Mouse (Mus musculus) lung, embryonic 14.5 days (tissue): ENCODE measurements at regions not wholly inside any gene's neighbourhood (a gene's known extent, or its start where the extent isn't known, plus 50 kb on each side); places are given as distances from the start of the nearest gene placed in this dataset.
A peak's percentile ranks its signal among the peaks of the same experiment; 100 is the strongest.

Experiments
- ATAC-seq: fragments of 200-750 bp; cut with Nextera tagmentation; 2 replicates; pipeline ENCODE4 v1.8.0; 2017; ENCODE audit warnings: mild to moderate bottlenecking, moderate TSS enrichment, moderate library complexity; ENCODE audit not compliant: insufficient read depth
- DNase-seq: peaks from one replicate; pipeline ENCODE4 v3.0.0-alpha.2; 2015
- H3K27ac ChIP-seq: fragments of 300-500 bp; sonication (generic); 2 replicates; pipeline ENCODE4 v1.5.1; 2014; ENCODE audit warnings: low read depth, mild to moderate bottlenecking, moderate library complexity
- H3K27me3 ChIP-seq: fragments of 300-500 bp; sonication (generic); 2 replicates; pipeline ENCODE4 v1.6.1; 2014; ENCODE audit warnings: low read length, control low read depth; ENCODE audit not compliant: insufficient read depth
- H3K36me3 ChIP-seq: fragments of 300-500 bp; sonication (generic); 2 replicates; pipeline ENCODE4 v1.6.1; 2014; ENCODE audit warnings: control low read depth; ENCODE audit not compliant: insufficient read depth
- H3K4me1 ChIP-seq: fragments of 300-500 bp; sonication (generic); 2 replicates; pipeline ENCODE4 v1.6.1; 2014; ENCODE audit warnings: antibody characterized with exemption, control low read depth; ENCODE audit not compliant: insufficient read depth
- H3K4me2 ChIP-seq: fragments of 300-500 bp; sonication (generic); 2 replicates; pipeline ENCODE4 v1.6.1; 2014; ENCODE audit warnings: mild to moderate bottlenecking
- H3K4me3 ChIP-seq: fragments of 300-500 bp; sonication (generic); 2 replicates; pipeline ENCODE4 v1.5.1; 2014; ENCODE audit warnings: low read depth, low read length
- H3K9ac ChIP-seq: fragments of 300-500 bp; sonication (generic); 2 replicates; pipeline ENCODE4 v1.6.1; 2014
- H3K9me3 ChIP-seq: fragments of 300-500 bp; sonication (generic); 2 replicates; pipeline ENCODE4 v1.6.1; 2016; ENCODE audit warnings: low read depth, low read length, control low read depth
- CTCF ChIP-seq: IDR thresholded peaks from 2 replicates; pipeline ENCODE4 v1.5.1; 2016; ENCODE audit warnings: antibody characterized with exemption, low read depth
- WGBS: fragments of 180-500 bp; shearing (Covaris S2); extraction: QIAGEN DNeasy Blood & Tissue Kit; methylation state at CpG from one replicate; pipeline ENCODE4 v1.1.7; 2014; 5-methylcytosine and 5-hydroxymethylcytosine counted together

DNA sequence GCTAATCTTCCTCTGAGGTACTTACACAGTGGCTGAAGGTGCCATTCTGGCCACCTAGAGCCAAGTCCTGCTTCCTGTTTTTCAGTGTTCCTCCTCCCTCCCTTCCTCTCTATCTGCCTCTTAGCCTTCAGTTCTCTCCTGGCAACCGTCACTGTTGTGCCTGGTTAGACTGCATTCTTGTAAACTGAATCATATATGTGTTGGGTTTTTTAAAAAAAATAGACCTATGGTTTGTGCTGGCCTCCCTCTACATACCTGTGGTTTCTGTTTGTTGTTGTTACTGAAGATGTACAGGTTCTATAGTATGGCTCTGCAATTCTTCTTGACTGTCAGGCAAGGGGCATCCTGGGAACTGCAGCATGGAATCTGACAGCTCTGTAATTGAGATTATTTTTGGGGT, 112.5 kb upstream of the Lhx5 start:
- WGBS: 36% methylated on average over 1 of the region's 1 CpGs
- Histone ChIP-seq H3K4me3 (no peak overlapping the region), H3K27me3 (peaks cover 25% of the 10 kb centered on the region), H3K27ac (no peak overlapping the region), H3K4me2 (no peak overlapping the region), H3K36me3 (no peaks in the 10 kb centered on the region), H3K4me1 (no peaks in the 10 kb centered on the region), H3K9ac (no peak overlapping the region), H3K9me3 (no peaks in the 10 kb centered on the region)
- no peak for TF ChIP-seq CTCF
- ATAC-seq (no peak), DNase-seq (no peak)

DNA sequence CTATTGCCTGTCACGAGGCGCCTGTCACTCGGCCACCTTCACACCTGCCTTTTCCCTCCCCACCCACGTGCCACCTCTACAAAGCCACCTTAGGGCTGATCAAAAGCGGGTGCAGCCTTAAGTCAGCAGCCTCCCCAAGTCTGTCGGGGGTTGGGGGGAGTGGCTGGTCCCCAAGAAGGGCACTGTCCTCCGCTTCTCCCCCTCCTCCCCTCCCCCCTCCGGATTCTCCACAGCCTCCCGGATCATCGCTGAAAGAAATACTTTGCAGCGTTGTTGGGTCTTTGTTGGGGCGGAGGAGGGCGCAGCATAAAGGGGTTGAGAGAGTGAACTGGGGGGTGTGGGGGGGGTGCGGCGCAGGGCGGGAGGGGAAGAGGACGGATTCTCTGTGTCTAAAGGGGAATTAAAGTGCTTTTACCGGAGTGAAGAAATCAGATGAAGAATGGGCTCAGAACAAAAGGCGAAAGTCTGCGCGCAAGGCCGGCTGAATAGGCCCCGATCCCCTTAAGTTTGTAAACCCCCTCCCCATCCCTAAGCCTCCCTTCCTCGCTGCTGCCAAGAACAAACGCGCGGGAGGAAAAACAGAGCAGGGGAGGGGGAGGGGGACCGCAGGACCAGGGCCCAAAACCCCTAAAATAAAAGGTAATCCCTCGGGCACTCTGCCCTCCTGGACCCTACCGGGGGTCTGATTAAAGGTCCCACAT, 109.3 kb upstream of the Lhx5 start:
- Histone ChIP-seq H3K36me3 (no peaks in the 10 kb centered on the region), H3K27me3 (peaks cover 28% of the 10 kb centered on the region), H3K4me3 (peak overlapping the region; percentile 7; the same call in 1 of the 2 replicates), H3K27ac (no peak overlapping the region), H3K9ac (0 out of 2 replicates have a peak overlapping the region, but pooled peaks have one; percentile 1), H3K4me1 (no peaks in the 10 kb centered on the region), H3K4me2 (peak overlapping the region; percentile 47), H3K9me3 (no peaks in the 10 kb centered on the region)
- no peak for ATAC-seq
- 2% methylated on average over 30 of the region's 30 CpGs for WGBS
- no peak for DNase-seq
- TF ChIP-seq CTCF: no peak

DNA sequence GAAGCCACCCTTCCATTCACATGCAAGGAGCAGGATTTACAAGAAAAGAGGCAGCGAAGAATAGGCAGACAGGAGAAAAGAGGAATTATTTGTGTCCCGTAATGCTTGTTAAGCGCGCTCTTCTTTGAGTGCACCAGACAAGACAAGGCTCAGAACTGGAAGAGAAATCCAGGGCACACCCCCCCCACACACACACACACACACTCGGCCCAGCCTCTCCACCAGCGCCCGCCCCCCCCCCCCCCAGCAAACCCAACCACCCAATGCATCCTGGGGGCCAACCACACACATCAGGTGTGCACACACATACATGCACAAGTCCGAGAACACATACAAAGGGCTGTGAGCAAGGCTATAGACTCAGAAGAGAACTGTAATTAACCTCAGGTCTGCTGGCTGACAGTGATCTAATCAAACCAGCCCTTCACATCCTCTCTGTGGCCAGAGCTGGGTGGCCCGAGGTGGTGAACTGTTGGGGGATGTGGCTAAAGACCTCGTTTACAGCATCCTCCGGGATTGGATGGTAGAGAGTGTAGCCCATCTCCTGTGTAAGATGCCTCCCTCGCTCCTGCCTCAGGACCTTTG, 108.7 kb upstream of the Lhx5 start:
- H3K4me2 ChIP-seq: peak overlapping the region; percentile 47
- no peaks in the 10 kb centered on the region for H3K4me1 ChIP-seq
- no peaks in the 10 kb centered on the region for H3K9me3 ChIP-seq
- WGBS: 20% methylated on average over 12 of the region's 12 CpGs
- H3K4me3 ChIP-seq: 0 out of 2 replicates have a peak overlapping the region, but pooled peaks have one; percentile 7
- H3K27ac ChIP-seq: no peak overlapping the region
- no peak for DNase-seq
- H3K36me3 ChIP-seq: no peaks in the 10 kb centered on the region
- peaks cover 28% of the 10 kb centered on the region for H3K27me3 ChIP-seq
- ATAC-seq: no peak
- TF ChIP-seq CTCF: no peak
- H3K9ac ChIP-seq: 0 out of 2 replicates have a peak overlapping the region, but pooled peaks have one; percentile 1

DNA sequence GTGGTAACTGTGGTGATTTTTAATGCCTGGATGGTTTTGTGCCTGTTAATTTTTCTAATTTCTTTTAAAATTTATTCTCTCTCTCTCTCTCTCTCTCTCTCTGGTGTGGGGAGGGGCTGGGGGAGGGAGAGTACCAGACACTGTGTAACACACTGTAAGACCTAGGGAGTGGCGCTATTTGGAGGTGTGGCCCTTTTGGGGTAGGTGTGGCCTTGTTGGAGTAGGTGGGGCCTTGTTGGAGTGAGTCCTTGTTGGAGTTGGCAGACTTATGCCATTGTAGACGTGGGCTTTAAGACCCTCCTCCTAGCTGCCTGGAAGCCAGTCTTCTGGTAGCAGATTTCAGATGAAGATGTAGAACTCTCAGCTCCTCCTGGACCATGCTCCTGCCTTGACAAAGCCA, 107.4 kb upstream of the Lhx5 start:
- ATAC-seq (no peak), DNase-seq (no peak)
- no peak overlapping the region for H3K4me3 ChIP-seq
- H3K36me3 ChIP-seq: no peaks in the 10 kb centered on the region
- H3K27me3 ChIP-seq: peaks cover 28% of the 10 kb centered on the region
- no peak overlapping the region for H3K9ac ChIP-seq
- H3K4me1 ChIP-seq: no peaks in the 10 kb centered on the region
- H3K27ac ChIP-seq: no peak overlapping the region
- H3K4me2 ChIP-seq: no peak overlapping the region
- WGBS: 83% methylated on average over 2 of the region's 2 CpGs
- H3K9me3 ChIP-seq: no peaks in the 10 kb centered on the region
- no peak for TF ChIP-seq CTCF

DNA sequence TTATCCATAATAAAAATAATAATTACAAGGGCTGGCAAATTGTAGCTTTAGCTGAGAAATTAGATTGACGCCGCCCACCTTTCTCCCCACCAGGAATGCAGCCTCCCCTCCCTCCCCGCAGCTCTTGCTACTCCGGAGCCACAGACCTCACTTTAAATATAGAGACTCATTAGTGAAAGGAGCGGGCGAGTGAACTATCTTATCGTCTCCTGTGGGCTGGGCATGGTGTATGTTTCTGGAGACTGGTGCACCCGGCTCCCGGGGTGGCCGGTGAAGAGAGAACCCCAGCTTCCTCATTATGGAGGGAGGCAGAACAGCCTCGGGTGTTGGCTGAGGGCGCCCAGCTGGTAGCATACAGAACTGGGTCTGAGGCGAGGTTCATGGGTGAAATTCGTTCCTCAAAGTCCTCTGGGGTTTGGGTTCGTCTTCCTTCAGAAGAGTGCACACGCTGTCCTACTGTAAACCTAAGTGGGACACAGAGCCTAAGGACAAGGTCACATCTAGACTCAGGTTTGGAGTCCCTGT, 106.1 kb upstream of the Lhx5 start:
- H3K4me1 ChIP-seq: no peaks in the 10 kb centered on the region
- H3K9me3 ChIP-seq: no peaks in the 10 kb centered on the region
- H3K27ac ChIP-seq: no peak overlapping the region
- H3K4me3 ChIP-seq: no peak overlapping the region
- WGBS: 29% methylated on average over 16 of the region's 16 CpGs
- ATAC-seq: 0 out of 2 replicates have a peak, but pooled peaks have one; percentile 35
- H3K9ac ChIP-seq: no peak overlapping the region
- peak; percentile 59 for DNase-seq
- H3K36me3 ChIP-seq: no peaks in the 10 kb centered on the region
- H3K27me3 ChIP-seq: peaks cover 28% of the 10 kb centered on the region
- H3K4me2 ChIP-seq: peak overlapping the region; percentile 18; the same call in 1 of the 2 replicates
- TF ChIP-seq CTCF: no peak

DNA sequence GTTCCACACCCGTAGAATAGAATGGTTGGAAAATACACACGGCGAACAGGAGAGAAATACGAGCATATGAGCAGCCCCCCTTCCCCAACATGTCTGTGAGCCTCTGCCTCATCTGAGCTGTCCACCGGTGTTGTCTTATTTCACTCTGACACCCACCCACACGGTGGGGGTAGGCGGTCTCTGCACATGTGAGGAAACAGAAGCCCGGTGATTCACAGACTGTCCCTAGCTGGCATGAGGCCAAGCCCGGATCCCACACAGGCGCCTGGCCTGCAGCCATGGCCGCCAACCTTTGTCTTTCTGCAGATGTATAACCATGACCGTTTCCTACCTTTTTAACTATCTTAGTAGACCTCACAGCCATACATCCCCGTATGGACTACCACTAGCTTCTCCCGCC, 99.5 kb upstream of the Lhx5 start:
- no peak for TF ChIP-seq CTCF
- ATAC-seq: no peak
- 43% methylated on average over 14 of the region's 14 CpGs for WGBS

DNA sequence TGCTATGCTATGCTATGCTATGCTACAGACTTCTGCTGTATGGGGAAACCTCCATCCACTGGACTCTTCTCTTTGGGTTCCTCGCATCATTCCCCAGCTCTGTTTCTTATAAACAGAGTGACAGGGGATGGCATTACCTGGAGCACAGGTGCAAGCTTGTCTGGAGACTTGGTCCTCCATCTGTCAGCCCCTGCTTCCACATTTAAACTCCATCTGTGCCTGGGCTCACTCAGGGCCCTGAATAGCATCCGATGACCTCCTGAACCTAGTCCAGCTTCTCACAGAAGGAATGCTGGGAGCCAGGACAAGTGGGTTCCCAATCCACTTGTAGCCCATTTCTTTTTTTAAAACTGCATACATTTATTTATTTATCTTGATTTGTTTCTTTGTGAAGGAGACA, 92.3 kb upstream of the Lhx5 start:
- 82% methylated on average over 2 of the region's 2 CpGs for WGBS
- H3K36me3 ChIP-seq: no peaks in the 10 kb centered on the region
- TF ChIP-seq CTCF: no peak
- no peak overlapping the region for H3K4me2 ChIP-seq
- no peaks in the 10 kb centered on the region for H3K9me3 ChIP-seq
- H3K27me3 ChIP-seq: no peaks in the 10 kb centered on the region
- H3K9ac ChIP-seq: no peak overlapping the region
- H3K4me1 ChIP-seq: no peaks in the 10 kb centered on the region
- ATAC-seq (no peak), DNase-seq (no peak)
- no peak overlapping the region for H3K27ac ChIP-seq
- H3K4me3 ChIP-seq: no peak overlapping the region

More for the DNA sequence above, 99.5 kb upstream of the Lhx5 start:
- H3K9me3 ChIP-seq: no peaks in the 10 kb centered on the region
- no peak overlapping the region for H3K9ac ChIP-seq
- no peak overlapping the region for H3K4me3 ChIP-seq
- H3K27me3 ChIP-seq: no peaks in the 10 kb centered on the region
- H3K27ac ChIP-seq: no peak overlapping the region
- no peaks in the 10 kb centered on the region for H3K4me1 ChIP-seq
- no peak overlapping the region for H3K4me2 ChIP-seq
- DNase-seq: peak; percentile 44
- no peaks in the 10 kb centered on the region for H3K36me3 ChIP-seq
